Mouse (Mus musculus) spleen, embryonic (tissue): ENCODE measurements around the gene Sin3b.
"Not testable (repeated sequence)": the region's sequence is repeated elsewhere in the genome, so short reads cannot be mapped to it uniquely, and the experiment has no call there.

ENCODE experiments used
- CTCF ChIA-PET: fragments of 350-600 bp; sonication (Branson Sonifier 250); formaldehyde crosslinking; loops from one replicate; lab custom pipeline; 2022; lab: Charles Lee

Gene Sin3b

GRCm38 (mm10) chr8:72722769-72723650 is at the start of gene Sin3b:
Sin3b (plus strand) TSS chr8:72723285.
- CTCF ChIA-PET, result no interaction called here

DNA sequence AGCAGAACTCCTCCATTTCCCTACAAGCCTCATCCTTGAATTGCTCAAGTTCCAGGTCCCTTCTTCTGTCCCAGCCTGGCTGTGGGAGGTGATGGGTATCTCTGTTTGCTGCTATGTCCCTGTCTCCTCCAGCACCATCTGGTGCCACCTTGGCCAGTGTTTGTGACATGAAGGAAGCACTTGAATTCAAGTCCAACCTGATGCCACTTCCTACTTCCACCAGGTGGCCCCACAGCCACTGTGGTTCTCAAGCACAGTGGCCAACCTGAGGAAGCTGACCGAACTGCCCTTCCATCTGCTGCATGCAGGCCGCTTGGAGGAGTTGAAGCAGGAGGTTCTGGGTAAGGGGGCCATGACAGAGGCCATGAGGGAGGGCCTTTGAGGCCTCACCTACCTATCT is 48.9 kb upstream of the Sin3b start:
- CTCF ChIA-PET, result no interaction called here

DNA sequence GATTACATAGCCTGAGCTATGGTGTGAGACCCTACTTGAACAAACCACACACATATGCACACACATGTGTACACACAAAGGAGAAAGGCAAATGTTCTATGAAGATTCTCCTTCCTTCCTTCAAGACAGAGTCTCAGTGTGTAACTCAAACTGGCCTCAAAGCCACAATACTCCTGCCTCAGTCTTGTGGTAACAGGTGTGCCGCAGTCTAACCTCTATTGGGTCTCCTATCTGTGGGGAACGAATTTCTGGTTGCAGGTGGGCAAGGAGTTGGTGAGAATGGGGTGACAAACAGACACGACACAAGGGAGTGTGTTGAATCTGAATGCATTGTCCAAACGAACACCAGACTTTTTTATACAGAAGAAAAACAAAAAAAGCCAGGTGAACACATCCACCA is 46.6 kb upstream of the Sin3b start:
- CTCF ChIA-PET, result no interaction called here

DNA sequence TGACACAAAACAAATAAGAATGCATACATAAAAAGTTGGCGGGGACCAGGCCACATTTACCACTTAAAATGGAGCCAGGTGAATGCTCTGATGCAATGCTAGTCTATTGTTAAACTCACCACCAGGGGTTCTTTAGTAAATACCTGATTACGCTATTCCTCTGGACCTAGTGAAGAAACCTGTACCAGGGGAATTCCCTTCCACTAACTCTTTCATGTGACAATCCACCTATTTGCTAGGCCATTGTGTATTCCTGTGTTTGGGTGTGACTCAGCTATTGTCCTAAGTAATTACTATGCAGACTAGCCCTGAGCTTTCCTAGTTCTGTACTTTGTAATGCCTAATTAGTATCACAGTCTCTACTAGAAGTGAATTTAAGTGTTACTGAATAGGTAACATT is 46.2 kb upstream of the Sin3b start:
- CTCF ChIA-PET, result not testable (repeated sequence)

DNA sequence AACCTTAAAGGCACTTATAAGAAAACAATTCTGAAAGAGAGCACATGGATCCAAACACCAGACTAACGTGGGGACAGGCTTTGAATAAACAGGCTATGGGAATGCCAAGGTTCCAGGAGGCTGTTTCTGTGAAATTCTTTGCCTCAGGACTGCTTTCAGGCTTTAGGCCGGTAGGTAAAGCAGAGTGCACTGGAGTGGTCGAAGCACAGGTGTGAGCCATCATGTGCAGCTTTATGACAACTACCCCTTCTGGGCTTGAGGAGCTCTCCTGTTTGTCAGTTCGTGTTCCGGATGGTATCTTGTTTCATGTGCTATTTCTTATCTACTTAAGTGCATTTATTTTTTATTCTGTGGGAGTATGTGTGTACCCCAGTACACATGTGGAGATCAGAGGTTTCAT is 45.8 kb upstream of the Sin3b start:
- CTCF ChIA-PET, result no interaction called here

DNA sequence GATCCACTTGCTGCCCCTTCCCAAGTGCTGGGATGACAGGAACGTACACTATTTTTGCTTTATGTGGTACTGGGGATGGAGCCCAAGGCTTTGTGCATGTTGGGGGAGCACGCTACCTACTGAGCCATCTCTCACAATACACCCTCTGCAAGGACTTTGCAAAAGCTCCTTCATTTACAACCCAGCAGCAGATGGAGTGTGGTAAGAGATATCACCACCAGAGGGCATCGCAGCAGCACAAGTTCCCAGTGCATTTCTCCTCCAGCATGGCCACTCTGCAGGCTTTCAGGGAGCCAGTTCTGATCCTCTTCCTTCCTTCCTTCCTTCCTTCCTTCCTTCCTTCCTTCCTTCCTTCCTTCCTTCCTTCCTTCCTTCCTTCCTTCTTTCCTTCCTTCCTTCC is 43.0 kb upstream of the Sin3b start:
- CTCF ChIA-PET, result interaction anchor here (0.8 kb wide), 1 partner anchor 66 kb away, joined by 3 read pairs; no protein-coding TSS in a partner anchor

- CTCF ChIA-PET, result no interaction called here
Measured at GRCm38 (mm10) chr8:72682051-72682687, 40.9 kb upstream of the Sin3b start.

DNA sequence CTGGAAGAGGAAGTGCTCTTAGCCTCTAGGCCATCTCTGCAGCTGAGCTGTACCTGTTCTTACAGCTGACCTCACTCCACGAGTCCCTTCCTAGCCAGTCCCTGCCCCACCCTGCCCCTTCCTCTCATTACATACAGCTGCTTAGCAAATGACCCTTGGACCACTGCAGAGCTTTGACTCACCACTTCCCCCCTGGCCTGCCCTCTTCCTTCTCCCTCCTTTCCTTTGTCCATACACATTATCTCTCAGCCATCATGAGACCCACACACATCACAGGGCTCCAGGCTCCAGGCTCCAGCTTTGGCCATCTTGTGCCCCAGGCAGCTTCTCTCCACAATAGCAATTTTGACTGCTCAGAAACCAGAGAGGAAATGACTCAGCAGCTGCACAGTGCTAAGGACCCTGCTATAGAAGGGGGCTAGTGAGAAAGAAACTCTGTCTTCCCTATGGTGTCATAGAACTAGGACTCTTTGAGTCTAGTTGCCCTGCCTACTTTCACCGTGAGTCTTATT is 40.0 kb upstream of the Sin3b start:
- CTCF ChIA-PET, result no interaction called here

- CTCF ChIA-PET, result not testable (repeated sequence)
Measured at GRCm38 (mm10) chr8:72683572-72684099, 39.4 kb upstream of the Sin3b start.

DNA sequence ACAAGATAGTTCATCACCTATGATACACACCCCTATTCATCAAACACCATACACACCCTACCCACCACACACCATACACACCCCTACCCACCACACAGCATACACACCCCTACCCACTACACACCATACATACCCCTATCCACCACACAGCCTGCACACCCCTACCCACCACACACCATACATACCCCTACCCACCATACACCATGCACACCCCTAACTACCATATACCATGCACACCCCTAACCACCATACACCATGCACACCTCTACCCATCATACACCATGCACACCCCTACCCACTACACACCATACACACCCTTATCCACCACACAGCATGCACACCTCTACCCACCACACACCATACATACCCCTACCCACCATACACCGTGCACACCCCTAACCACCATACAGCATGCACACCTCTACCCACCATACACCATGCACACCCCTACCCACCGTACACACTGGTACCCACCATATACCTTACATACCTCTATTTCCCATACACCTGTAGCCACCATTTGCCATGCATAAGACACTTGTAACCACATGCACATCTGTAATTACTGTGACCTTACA is 24.6 kb upstream of the Sin3b start:
- CTCF ChIA-PET, result no interaction called here

DNA sequence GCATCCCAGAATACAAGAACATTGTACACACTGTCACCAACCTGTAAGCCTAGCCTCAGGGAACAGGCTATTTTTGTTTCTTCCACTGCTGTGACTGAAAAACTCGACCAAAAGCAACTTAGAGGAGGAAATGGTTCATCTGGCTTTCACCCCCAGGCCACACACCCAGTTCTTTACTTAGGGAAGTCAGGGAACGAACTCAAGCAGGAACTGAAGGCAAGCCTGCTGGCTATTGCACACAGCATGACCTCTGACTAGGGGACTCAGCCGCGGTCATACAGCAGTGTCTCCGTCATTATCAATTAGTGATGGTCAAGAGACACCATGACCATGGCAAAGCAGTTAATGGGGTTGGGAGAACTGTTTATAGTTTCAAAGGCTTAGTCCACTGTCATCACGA is 10.5 kb upstream of the Sin3b start:
- CTCF ChIA-PET, result no interaction called here

GRCm38 (mm10) chr8:72716594-72716993 is 6.5 kb upstream of the Sin3b start:
- CTCF ChIA-PET, result no interaction called here

- CTCF ChIA-PET, result no interaction called here
Measured at GRCm38 (mm10) chr8:72720541-72720940, 2.5 kb upstream of the Sin3b start.

DNA sequence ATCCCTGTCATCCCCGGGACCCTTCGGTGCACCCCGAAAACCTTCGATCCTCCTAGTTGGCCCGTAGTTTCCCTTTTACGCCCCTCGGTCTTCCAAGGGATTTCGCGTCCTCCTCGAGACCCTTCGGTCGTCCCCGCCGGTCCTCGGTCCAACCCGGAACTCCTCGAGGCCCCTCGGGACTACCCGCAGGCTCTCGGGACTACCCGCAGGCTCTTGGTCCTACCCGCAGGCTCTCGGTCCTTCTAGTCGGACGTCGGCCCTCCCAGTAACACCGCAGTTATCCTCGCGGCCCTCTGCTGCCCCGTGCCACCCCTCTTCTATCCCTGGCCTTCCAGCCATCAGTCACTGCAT is 541 bp downstream of the Sin3b start:
- CTCF ChIA-PET, result no interaction called here

GRCm38 (mm10) chr8:72728636-72729035 is 5.6 kb downstream of the Sin3b start:
- CTCF ChIA-PET, result no interaction called here

DNA sequence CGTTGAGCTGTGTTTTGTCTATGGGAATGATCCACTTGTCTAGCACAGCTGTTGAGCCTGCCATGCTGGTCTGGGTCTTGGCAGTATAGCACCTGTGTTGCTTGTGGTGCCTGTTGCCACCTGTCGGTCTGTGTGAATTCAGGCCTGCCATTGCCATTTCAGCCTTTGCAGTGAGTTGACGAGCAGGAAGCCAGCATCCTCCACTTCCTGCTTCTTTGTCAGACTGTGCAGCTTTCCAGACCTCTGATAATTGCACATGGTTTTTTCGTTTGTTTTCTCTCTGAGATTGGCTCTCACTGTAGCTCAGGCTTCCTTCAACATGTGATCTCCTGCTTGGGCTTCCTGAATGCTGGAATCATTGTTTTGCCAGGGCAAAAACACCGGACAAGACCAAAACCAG is 11.9 kb downstream of the Sin3b start:
- CTCF ChIA-PET, result no interaction called here

- CTCF ChIA-PET, result no interaction called here
Measured at GRCm38 (mm10) chr8:72736868-72737267, 13.8 kb downstream of the Sin3b start.

GRCm38 (mm10) chr8:72746061-72746460 is 23.0 kb downstream of the Sin3b start:
- CTCF ChIA-PET, result interaction anchor here (0.7 kb wide), 1 partner anchor 66 kb away, joined by 3 read pairs; no protein-coding TSS in a partner anchor

DNA sequence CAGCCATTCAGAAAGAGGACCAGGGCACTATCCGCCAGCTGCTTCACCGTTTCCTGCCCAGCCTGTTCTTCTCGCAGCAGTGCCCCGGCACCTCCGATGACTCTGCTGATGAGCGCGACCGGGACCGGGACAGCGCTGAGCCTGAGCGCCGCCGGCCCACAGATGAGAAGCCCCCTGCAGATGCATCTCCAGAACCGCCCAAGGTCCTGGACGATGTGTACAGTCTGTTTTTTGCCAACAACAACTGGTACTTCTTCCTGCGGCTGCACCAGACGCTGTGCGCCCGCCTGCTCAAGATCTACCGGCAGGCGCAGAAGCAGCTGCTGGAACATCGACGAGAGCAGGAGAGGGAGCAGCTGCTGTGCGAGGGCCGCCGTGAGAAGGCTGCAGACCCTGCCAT is 26.8 kb downstream of the Sin3b start:
- CTCF ChIA-PET, result no interaction called here

DNA sequence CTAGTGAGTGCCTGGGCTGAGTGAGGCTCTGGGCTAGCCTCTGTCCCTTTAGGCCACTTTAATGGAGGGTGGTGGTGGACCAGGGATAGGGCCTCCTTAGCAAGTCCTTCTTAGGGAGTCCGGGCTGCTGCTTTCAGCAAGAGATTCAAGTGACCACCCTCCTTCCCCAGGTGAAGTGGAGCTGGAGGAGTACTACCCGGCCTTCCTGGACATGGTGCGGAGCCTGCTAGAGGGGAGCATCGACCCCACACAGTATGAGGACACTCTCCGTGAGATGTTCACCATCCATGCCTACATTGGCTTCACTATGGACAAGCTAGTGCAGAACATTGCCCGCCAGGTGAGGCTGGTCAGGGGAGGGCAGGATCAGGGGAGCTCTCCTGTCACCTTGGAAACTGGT is 27.2 kb downstream of the Sin3b start:
- CTCF ChIA-PET, result no interaction called here

DNA sequence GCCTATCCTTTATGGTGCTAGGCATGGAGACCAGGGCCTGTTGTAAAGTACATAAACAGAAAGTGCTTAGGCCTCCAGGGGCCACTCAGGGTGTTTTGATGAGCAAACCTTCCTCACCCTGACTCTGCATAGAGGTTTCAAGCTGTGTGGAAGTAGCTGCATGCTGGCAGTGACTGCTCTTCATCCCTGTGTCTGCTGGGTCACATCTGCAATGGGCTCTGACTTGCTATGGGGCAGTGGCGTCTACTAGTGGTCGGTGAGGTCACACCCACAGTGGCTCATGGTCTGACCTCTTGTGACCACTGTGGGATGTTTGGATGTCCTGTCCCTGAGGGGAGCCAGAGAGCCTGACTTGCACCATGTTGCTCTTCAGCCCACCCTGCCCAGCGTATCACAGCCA is 28.0 kb downstream of the Sin3b start:
- CTCF ChIA-PET, result no interaction called here

GRCm38 (mm10) chr8:72752289-72752688 is 29.2 kb downstream of the Sin3b start:
- CTCF ChIA-PET, result no interaction called here
